Mouse (Mus musculus) CH12.LX (cell line): ENCODE measurements at regions not wholly inside any gene's neighbourhood (a gene's known extent, or its start where the extent isn't known, plus 50 kb on each side); places are given as distances from the start of the nearest gene placed in this dataset.

ENCODE experiments used
- DNase-seq: peaks from one replicate; pipeline ENCODE4 v3.0.0-alpha.2; 2013; ENCODE audit errors: extremely low read depth
- H3K27ac ChIP-seq: 2 replicates; pipeline ENCODE4 v1.5.1; 2012; ENCODE audit warnings: low read depth, mild to moderate bottlenecking, control low read depth, moderate library complexity; ENCODE audit not compliant: insufficient read depth
- H3K27me3 ChIP-seq: replicated peaks from 2 replicates; pipeline ENCODE3; 2012; ENCODE audit warnings: inconsistent platforms
- H3K36me3 ChIP-seq, 2 experiments: replicated peaks in 1 of 2; 2 replicates each; pipeline versions ENCODE3 to v1.6.1; 2012; ENCODE audit warnings: inconsistent platforms in 1 of 2, low read length in 1 of 2, mild to moderate bottlenecking in 1 of 2, mixed read lengths in 1 of 2, moderate library complexity in 1 of 2; ENCODE audit not compliant: control insufficient read depth in 1 of 2, insufficient read depth in 1 of 2
- H3K4me1 ChIP-seq, 2 experiments: 2 replicates each; pipeline ENCODE4 v1.6.1; 2012; ENCODE audit warnings: inconsistent platforms in 1 of 2, moderate library complexity in 1 of 2; ENCODE audit not compliant: insufficient read depth in 2 of 2, control insufficient read depth in 1 of 2
- H3K4me2 ChIP-seq: 2 replicates; pipeline ENCODE4 v1.6.1; 2012; ENCODE audit warnings: low read depth, mild to moderate bottlenecking, control low read depth; ENCODE audit not compliant: poor library complexity, insufficient read depth, severe bottlenecking
- H3K4me3 ChIP-seq, 3 experiments: fragments of 150-350 bp in 1 of 3; sonication (generic) in 1 of 3; replicated peaks in 1 of 3; 2 replicates each; pipeline versions ENCODE3 to v1.5.1; 2011 to 2012; ENCODE audit warnings: low read depth in 2 of 3, low read length in 2 of 3, mild to moderate bottlenecking in 2 of 3, moderate library complexity in 2 of 3, control low read depth in 1 of 3, improper control_type of control experiment in 1 of 3, inconsistent platforms in 1 of 3, mixed read lengths in 1 of 3; ENCODE audit not compliant: poor library complexity in 1 of 3
- H3K79me2 ChIP-seq: replicated peaks from 2 replicates; pipeline ENCODE4 v1.6.1; 2012; ENCODE audit warnings: mild to moderate bottlenecking, moderate library complexity; ENCODE audit not compliant: control insufficient read depth, poor library complexity, insufficient read depth, severe bottlenecking; ENCODE audit errors: extremely low read depth
- H3K9ac ChIP-seq: 2 replicates; pipeline ENCODE4 v1.6.1; 2012; ENCODE audit warnings: low read depth, mild to moderate bottlenecking, control low read depth, moderate library complexity; ENCODE audit not compliant: insufficient read depth
- H3K9me3 ChIP-seq: replicated peaks from 2 replicates; pipeline ENCODE3; 2012; ENCODE audit warnings: low read length, inconsistent platforms, mixed read lengths
- CHD1 ChIP-seq: IDR thresholded peaks from 2 replicates; pipeline ENCODE4 v1.6.1; 2012; ENCODE audit warnings: low read depth, low read length, improper control_type of control experiment, inconsistent platforms
- E2F4 ChIP-seq: IDR thresholded peaks from 2 replicates; pipeline ENCODE4 v1.6.1; 2011; ENCODE audit warnings: low read depth, low read length, improper control_type of control experiment; ENCODE audit not compliant: insufficient replicate concordance
- ELF1 ChIP-seq: IDR thresholded peaks from 2 replicates; pipeline ENCODE4 v1.6.1; 2014; ENCODE audit warnings: low read depth, mild to moderate bottlenecking, inconsistent platforms, low read length, improper control_type of control experiment
- EP300 ChIP-seq: IDR thresholded peaks from 2 replicates; pipeline ENCODE4 v1.6.1; 2011; ENCODE audit warnings: low read length, improper control_type of control experiment
- GABPA ChIP-seq: IDR thresholded peaks from 2 replicates; pipeline ENCODE4 v1.6.1; 2012; ENCODE audit warnings: low read depth, low read length, improper control_type of control experiment, inconsistent platforms; ENCODE audit not compliant: insufficient replicate concordance
- HCFC1 ChIP-seq: IDR thresholded peaks from 2 replicates; pipeline ENCODE4 v1.6.1; 2012; ENCODE audit warnings: low read depth, mild to moderate bottlenecking, inconsistent platforms, low read length, improper control_type of control experiment
- MAX ChIP-seq: IDR thresholded peaks from 2 replicates; pipeline ENCODE4 v1.6.1; 2011; ENCODE audit warnings: low read length, improper control_type of control experiment
- MEF2A ChIP-seq: IDR thresholded peaks from 2 replicates; pipeline ENCODE4 v1.6.1; 2014; ENCODE audit warnings: low read depth, mild to moderate bottlenecking, inconsistent platforms, low read length, improper control_type of control experiment, borderline replicate concordance
- MXI1 ChIP-seq: IDR thresholded peaks from 2 replicates; pipeline ENCODE4 v1.6.1; 2011; ENCODE audit warnings: mild to moderate bottlenecking, low read depth, low read length, improper control_type of control experiment
- PAX5 ChIP-seq: IDR thresholded peaks from 2 replicates; pipeline ENCODE4 v1.6.1; 2012; ENCODE audit warnings: low read length, inconsistent platforms, mixed read lengths
- POLR2A ChIP-seq: IDR thresholded peaks from 2 replicates; pipeline ENCODE4 v1.6.1; 2011; ENCODE audit warnings: low read depth, mild to moderate bottlenecking, improper control_type of control experiment, low read length
- RCOR1 ChIP-seq: conservative IDR thresholded peaks from 2 replicates; pipeline ENCODE4 v1.6.1; 2012; ENCODE audit warnings: low read depth, mild to moderate bottlenecking, inconsistent platforms, low read length, improper control_type of control experiment
- TBP ChIP-seq: conservative IDR thresholded peaks from 2 replicates; pipeline ENCODE4 v1.6.1; 2011; ENCODE audit warnings: low read depth, low read length, improper control_type of control experiment
- USF1 ChIP-seq: IDR thresholded peaks from 2 replicates; pipeline ENCODE4 v1.6.1; 2014; ENCODE audit warnings: low read depth, mild to moderate bottlenecking, inconsistent platforms, low read length, improper control_type of control experiment
- USF2 ChIP-seq: conservative IDR thresholded peaks from 2 replicates; pipeline ENCODE4 v1.6.1; 2011; ENCODE audit warnings: low read depth, low read length, improper control_type of control experiment
- ZC3H11A ChIP-seq: IDR thresholded peaks from 2 replicates; pipeline ENCODE4 v1.6.1; 2012; ENCODE audit warnings: low read depth, mild to moderate bottlenecking, inconsistent platforms, low read length, improper control_type of control experiment
- ZKSCAN1 ChIP-seq: IDR thresholded peaks from 2 replicates; pipeline ENCODE4 v1.6.1; 2012; ENCODE audit warnings: low read depth, inconsistent platforms, low read length, improper control_type of control experiment, borderline replicate concordance
- dilution Hi-C: fragments of 300-500 bp; cut with MboI; formaldehyde crosslinking; loops from 2 replicates; pipeline ENCODE4 v1.14.3; 2020; ENCODE audit warnings: low sequenced_read_pairs; ENCODE audit not compliant: extremely low pct_unique_long_range_greater_than_20kb, extremely low pct_ligation_motif_present
- in situ Hi-C: fragments of 300-500 bp; cut with MboI; formaldehyde crosslinking; loops from 3 replicates; pipeline ENCODE4 v1.14.3; 2019; ENCODE audit warnings: low sequenced_read_pairs, low pct_ligation_motif_present, low pct_unique_long_range_greater_than_20kb, mixed read lengths

GRCm38 (mm10) chr10:7293203-7293602, 81.2 kb upstream of the Cnksr3 start:
- no peaks in the 10 kb centered on the region for H3K4me1 ChIP-seq
- H3K9ac ChIP-seq: no peak overlapping the region
- TF ChIP-seq RCOR1: no peak
- no peak for TF ChIP-seq USF1
- no peak for TF ChIP-seq EP300
- no peak for TF ChIP-seq ELF1
- no peak for TF ChIP-seq GABPA
- TF ChIP-seq TBP: no peak
- no peak for TF ChIP-seq ZC3H11A
- no peak for TF ChIP-seq USF2
- no peak for TF ChIP-seq CHD1
- TF ChIP-seq MAX: no peak
- no peak for TF ChIP-seq POLR2A
- TF ChIP-seq HCFC1: no peak
- no peak for TF ChIP-seq E2F4
- no peak for TF ChIP-seq PAX5
- H3K36me3 ChIP-seq: no peaks in the 10 kb centered on the region
- H3K9me3 ChIP-seq: peaks cover 3% of the 10 kb centered on the region
- no peaks in the 10 kb centered on the region for H3K79me2 ChIP-seq
- no peak overlapping the region for H3K4me2 ChIP-seq
- no peak for DNase-seq
- H3K27me3 ChIP-seq: no peaks in the 10 kb centered on the region
- dilution Hi-C loops (no loop called here), in situ Hi-C loops (no loop called here)
- H3K4me3 ChIP-seq: no peak overlapping the region
- no peak overlapping the region for H3K27ac ChIP-seq

GRCm38 (mm10) chr10:7289773-7290411, 77.9 kb upstream of the Cnksr3 start:
- Histone ChIP-seq H3K9ac (no peak overlapping the region), H3K36me3 (no peaks in the 10 kb centered on the region), H3K4me3 (no peak overlapping the region), H3K9me3 (peaks cover 6% of the 10 kb centered on the region), H3K4me1 (no peaks in the 10 kb centered on the region), H3K27me3 (no peaks in the 10 kb centered on the region), H3K27ac (no peak overlapping the region), H3K79me2 (no peaks in the 10 kb centered on the region), H3K4me2 (no peak overlapping the region)
- DNase-seq: no peak
- dilution Hi-C loops: no loop called here
- in situ Hi-C loops: no loop called here
- TF ChIP-seq EP300: no peak
- no peak for TF ChIP-seq ZKSCAN1
- TF ChIP-seq MXI1: no peak
- no peak for TF ChIP-seq MEF2A
